Mouse (Mus musculus) CH12F3 (cell line): ENCODE measurements around the gene Gpr158.

Experiments used
- in situ Hi-C: fragments of 300-500 bp; cut with MboI; formaldehyde crosslinking; loops from 2 replicates; pipeline ENCODE4 v1.14.3; 2020; ENCODE audit warnings: low sequenced_read_pairs

Gpr158 gene

DNA sequence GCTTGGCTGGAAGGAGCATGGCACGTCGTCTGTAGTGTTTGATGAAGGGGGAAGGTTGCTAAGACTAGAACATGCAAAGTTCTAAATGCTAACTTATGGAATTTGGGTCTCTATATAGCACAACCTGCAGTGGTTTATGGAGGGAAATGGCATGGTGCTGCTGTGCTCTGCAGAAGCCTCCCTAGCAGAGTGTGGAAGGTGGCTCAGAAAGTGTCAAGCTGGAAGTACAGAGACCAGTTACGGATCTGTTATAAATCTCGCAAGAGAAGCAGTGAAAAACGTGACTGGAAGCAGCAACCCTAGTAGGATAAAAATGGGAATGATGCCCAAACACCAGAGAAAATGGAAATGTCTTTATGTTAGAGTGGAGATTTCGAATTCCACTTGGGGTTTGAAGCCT is 251.8 kb downstream of the Gpr158 start:
- in situ Hi-C loops: no loop called here

- in situ Hi-C loops: no loop called here
Observed at GRCm38 (mm10) chr2:21632136-21632535, 264.8 kb downstream of the Gpr158 start.

DNA sequence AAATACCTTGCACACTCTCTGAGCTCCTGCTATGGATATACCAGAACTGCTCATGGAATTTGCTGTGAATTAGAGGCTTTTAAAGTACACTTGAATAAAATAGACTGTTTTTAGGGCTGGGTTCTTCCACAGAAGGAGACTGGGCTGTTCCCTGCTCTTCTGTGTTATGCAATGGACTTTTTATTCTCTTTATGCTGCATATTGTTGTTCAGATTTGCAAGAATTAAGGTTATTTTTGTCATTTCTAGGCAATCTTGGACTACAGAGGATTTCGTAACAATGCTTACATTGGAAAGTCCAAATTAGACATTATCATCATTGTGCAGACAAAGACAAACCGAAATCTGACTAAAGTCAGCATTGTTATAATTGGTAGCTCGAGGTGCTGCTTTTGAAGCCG is 298.4 kb downstream of the Gpr158 start:
- in situ Hi-C loops: no loop called here

- in situ Hi-C loops: no loop called here
Observed at GRCm38 (mm10) chr2:21676084-21676838, 308.9 kb downstream of the Gpr158 start.

- in situ Hi-C loops: no loop called here
Observed at GRCm38 (mm10) chr2:21676839-21677123, 309.4 kb downstream of the Gpr158 start.

DNA sequence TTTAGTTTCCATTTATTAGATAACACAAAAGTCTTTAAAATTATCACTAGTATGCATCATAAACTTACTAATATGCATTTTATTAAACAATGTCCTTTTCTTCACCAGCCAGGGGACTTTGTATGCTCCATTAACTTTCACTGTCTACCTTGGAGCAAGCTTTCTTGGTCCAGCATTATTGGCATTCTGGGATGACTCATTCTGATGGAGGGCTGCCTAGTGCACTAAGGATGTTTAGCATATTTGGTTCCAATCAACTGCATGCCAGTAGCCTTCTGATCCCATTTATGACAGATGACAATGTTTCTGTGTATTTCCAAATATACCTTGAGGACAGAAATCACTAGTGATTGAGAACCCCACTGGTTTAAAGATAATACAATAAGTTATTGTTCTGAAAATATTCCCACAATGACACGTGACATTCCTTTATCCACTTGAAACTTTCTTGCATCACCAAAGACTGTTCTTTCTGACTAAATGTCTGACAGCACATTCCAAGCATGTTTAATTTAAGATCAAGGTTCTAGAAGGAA is 313.5 kb downstream of the Gpr158 start:
- in situ Hi-C loops: no loop called here

DNA sequence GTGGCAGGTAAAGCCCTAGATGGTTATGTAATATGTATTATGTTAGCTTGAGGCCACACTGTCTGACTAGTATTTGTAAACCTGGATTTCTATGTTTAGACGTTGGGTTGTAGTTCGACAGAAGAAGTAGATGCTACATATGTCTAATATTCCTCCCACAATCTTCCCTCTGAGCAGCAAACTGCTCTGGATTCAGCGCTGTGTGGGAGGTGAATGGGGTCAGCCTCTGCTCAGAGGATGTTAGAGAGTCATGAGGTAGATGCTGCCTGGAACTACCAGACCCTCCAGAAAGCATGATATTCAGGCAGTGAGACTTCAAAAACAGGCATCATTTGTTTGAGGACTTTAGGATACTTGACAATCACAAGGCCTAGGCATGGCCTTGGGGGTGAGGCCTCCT is 317.4 kb downstream of the Gpr158 start:
- in situ Hi-C loops: no loop called here

DNA sequence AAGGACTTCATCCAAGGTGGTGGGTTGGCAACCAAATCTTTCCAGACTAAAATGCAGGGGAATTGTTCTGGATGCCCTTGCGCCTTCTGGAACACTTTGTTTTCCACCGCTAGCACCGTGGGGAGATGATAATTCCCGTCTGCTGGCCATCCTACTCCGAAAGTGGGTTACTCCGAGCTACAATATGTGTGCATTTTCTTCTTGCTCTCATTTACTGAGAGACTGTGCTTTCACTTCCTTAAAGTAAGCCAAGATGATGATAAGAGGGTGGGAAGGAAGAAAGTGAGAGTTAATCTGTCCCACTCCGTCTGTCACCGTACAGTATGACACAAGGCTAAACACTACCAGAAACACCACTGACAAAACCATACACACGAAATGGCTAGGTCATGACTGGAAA is 325.8 kb downstream of the Gpr158 start:
- in situ Hi-C loops: no loop called here

DNA sequence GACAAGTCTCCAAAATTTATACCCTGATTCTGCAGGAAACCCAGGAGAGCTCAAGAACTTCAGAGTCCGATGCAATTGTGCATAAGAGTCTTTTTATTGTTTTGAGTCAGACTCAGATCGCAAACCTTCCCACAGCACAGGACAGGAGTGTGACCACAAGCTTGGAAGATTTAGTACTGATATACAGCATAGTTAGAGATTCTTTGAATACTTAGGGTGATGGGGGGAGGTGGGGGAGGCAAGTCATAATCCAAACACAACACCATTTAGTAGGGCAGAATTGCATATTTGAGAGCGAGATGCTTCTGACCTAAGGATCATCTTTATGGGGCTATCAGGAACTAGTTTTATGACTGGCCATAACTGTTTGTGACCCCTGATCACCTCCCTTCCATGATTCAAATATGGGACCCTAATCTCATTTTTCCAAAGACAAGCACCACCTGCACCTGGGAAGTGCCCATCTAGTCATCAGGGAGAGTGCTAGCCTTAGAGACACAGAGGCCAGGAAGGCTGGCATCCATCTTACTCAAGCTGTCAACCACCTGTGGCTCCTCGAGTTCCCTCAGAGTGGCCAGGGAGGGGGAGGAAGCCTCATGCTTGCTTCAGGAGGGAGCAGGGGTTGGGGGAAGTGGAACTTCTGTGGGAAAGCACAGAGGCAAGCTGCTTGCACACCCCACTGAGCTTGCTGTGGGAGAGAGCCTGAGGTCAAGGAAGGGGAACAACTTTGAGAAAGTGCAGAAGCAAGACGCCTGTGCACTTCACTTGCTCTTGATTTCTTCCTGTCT is 326.7 kb downstream of the Gpr158 start:
- in situ Hi-C loops: no loop called here

- in situ Hi-C loops: no loop called here
Observed at GRCm38 (mm10) chr2:21728075-21728474, 360.7 kb downstream of the Gpr158 start.

DNA sequence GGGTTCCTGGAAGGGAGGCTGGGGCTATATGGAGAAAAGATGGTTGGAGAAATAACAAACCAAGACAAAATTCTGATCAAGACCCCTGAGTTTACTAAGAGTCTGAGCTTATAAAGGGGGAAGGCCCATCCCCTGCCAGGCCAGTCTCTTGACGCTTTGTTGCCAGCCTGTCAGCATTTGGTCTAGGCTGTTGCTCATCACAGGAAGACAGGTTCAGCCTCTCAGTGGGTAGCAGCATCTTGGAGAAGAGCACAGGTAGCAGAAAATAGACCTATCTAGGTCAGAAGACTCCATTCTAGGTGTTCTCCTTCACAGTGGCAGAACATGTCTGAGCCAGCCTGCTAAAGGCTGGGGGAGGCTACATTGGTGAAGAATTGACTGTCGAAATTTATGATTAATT is 416.4 kb downstream of the Gpr158 start:
- in situ Hi-C loops: no loop called here

- in situ Hi-C loops: no loop called here
Observed at GRCm38 (mm10) chr2:21793156-21793555, 425.8 kb downstream of the Gpr158 start.

- in situ Hi-C loops: no loop called here
Observed at GRCm38 (mm10) chr2:21799616-21800015, 432.3 kb downstream of the Gpr158 start.

- in situ Hi-C loops: no loop called here
Observed at GRCm38 (mm10) chr2:21800045-21800444, 432.7 kb downstream of the Gpr158 start.

DNA sequence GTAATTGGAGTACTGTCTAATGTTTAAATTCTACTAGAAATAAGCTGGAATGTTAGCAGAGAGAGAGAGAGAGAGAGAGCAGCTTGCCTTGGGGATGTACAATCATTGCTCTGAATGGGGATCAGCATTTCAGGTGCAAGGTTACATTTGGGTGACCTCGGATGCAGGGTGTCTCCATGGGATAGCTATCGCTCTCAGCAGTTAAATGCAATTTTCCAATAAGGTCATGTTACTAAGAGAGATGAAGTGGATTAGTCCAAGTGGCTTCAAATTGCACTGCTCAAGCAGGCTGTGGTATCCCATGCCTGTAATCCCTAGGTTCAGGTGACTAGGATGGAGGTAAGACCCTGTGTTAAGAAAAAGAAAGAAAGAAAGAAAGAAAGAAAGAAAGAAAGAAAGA is 441.2 kb downstream of the Gpr158 start:
- in situ Hi-C loops: no loop called here

- in situ Hi-C loops: no loop called here
Observed at GRCm38 (mm10) chr2:21810431-21810830, 443.1 kb downstream of the Gpr158 start.

DNA sequence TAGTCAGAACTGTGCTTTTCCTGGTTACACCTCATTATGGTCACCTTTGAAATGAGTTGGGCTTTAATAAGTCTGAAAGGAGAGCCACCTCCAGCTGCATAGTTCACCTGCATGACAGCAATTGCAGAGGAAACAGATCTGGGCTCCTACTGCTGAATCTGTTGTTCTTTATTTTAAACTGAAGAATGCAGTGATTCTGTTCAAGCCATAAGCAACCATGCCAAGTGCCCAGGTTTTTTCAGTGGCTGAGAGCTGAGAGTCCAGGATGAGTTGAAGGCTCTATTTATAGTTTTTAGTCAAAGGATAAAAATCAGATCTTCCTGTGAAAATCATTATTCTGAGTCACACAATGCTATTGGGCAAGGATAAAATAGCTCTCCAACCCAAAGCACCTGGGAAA is 496.7 kb downstream of the Gpr158 start:
- in situ Hi-C loops: no loop called here
